Mouse (Mus musculus): ENCODE measurements at regions not wholly inside any gene's neighbourhood (a gene's known extent, or its start where the extent isn't known, plus 50 kb on each side); places are given as distances from the start of the nearest gene placed in this dataset.

DNA sequence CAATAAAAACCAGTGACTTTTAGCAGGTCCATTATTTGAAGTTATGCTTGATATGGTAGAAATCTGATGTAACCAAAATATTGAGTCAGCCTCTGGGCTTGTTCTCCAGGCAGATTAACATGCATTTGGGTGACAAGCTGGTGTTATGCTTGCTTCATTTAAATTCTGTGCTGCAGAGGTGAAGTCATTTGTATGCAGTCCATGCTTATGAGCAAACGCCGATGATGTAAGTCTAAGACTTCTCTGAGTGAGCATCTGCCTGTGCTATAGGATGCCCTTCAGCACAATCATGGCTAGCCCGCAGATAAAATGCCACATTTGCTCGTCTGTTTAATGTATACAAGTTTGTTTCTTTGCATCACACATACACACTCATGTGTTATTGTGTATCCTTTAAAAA, 355.4 kb upstream of the Fam49a start:
- H3K4me1 ChIP-seq = no peaks in the 10 kb centered on the region
- no peaks in the 10 kb centered on the region for H3K9me3 ChIP-seq
- no peaks in the 10 kb centered on the region for H3K27me3 ChIP-seq
- H3K9ac ChIP-seq = no peak overlapping the region
- no peak for ATAC-seq (ENCODE audit: insufficient number of reproducible peaks, insufficient read depth, low FRiP score, low TSS enrichment, low read depth)
- H3K36me3 ChIP-seq = no peaks in the 10 kb centered on the region
- no peak overlapping the region for H3K4me2 ChIP-seq
- WGBS = 89% methylated on average over 4 of the region's 4 CpGs
- H3K27ac ChIP-seq = no peak overlapping the region
- H3K4me3 ChIP-seq = no peak overlapping the region
